Mouse (Mus musculus) kidney, adult 10 weeks (tissue): Measurements from ENCODE around the gene Ankrd1. TPM values are rescaled to one million over a fixed set of nuclear protein-coding genes. Genes with fewer than 3 reads are reported as not detected.

Experiments
- polyA plus RNA-seq: library from polyadenylated mRNA; stranded (reverse); fragments of 350-450 nt; fragmentation: Illumina TruSeq; extraction: RNeasy Lipid Tissue Mini Kit (QIAGEN cat#74804); gene quantifications from one replicate; pipeline ENCODE4 v1.2.3, GENCODE M21; 2014; ENCODE audit warnings: low read depth, low replicate concordance

Gene Ankrd1
- 3.8 TPM for polyA plus RNA-seq

DNA sequence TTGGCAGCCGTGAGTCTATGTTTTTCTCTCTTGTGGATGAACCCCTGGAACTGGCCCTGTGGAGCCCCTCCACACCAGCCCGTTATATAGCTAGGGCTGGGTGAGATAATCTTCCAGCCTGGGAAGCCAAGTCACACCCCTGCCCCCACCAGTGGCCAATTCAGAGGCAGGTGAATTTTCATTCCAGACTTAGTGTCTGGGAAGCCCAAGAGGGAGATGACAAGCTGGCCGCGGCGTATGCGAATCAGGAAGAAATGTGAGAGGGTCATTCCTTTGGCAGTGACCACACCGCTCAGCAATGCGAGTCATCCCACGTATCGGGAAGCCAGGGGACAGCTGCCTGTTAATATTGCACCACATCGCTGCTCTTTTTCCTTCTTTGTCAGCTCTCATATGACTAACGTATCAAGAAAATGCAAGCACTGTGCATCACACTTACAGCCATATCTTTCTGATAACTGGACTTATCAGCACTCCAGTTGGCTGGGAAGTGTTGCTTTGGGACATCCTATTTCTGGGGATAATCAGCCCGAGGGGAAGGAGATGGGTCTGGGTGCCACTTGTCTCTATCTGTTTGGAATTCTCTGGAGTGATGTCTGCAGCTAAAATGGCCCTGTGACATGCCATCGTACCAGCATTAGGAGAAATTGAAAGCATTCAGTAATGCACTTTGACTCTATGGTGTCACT is at the start of gene Ankrd1:
Ankrd1 (minus strand) TSS at position 317 of the 689 bp plus-strand sequence.

DNA sequence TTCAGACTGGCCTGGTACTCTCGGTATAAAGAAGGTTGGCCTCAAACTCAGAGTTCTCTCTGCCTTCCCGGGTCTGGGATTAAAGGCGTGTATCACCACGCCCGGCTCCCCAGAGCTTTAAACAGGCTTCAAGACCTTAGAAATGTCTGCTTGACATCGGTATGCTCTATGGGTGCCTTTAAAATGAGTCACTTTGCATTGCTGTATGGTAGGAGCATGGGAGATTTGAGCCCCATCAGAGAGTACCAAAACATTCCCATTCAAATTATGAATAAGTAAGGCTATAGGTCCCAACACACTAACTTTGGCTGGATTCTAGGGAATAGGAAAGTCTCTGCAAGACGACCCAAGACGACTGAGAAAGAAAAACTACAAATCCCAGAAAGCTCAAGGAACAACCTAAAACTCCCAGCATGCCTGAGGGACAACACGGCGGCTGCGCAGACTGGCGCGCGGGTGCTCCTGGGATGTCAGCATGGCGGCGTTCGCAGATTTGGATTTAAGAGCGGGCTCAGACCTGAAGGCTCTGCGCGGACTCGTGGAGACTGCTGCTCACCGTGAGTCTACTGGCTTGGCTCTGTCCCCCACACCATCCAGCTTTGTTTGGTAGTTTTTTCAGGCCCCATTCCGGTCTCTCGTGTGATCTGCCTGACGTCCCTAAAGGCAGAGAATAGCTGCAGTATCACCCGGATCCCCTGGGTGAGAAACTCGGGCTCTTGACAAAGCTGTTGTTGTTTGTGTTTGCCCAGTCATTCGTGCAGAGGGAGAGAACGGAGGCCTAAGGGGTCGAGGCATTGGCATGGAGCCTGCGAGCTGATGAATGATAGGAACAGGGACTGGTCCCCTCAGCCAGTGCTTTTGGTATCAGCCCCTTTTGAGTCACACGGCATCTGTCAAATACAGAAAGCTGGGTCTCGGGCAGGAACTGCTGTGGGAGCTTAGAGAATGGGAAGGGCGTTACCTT is 36.4 kb downstream of the Ankrd1 start, which contains the start of gene Rpp30:
Rpp30 (plus strand) TSS at position 455 of the 964 bp plus-strand sequence.

Other genes with a start within 250 kb of the Ankrd1 start
- not detected for gene Htr7, start 62.6 kb downstream of the Ankrd1 start, polyA plus RNA-seq
- 41.8 TPM for gene Rpp30, start 36.4 kb downstream of the Ankrd1 start, polyA plus RNA-seq
- gene Pcgf5, start 228.2 kb upstream of the Ankrd1 start, polyA plus RNA-seq: 39.2 TPM